Mouse (Mus musculus) liver, embryonic 12.5 days (tissue): ENCODE data around the gene Cenpn. TPM values are rescaled to one million over a fixed set of nuclear protein-coding genes. Genes with fewer than 3 reads are reported as not detected.

Experiments
- ATAC-seq: fragments of 200-750 bp; cut with Nextera tagmentation; 2 replicates; pipeline ENCODE4 v1.8.0; 2017; ENCODE audit warnings: moderate number of reproducible peaks, mild to moderate bottlenecking, moderate library complexity
- H3K27ac ChIP-seq: fragments of 300-500 bp; sonication (generic); 2 replicates; pipeline ENCODE4 v1.5.1; 2016; ENCODE audit warnings: mild to moderate bottlenecking
- H3K27me3 ChIP-seq: fragments of 300-500 bp; sonication (generic); replicated peaks from 2 replicates; pipeline ENCODE4 v1.6.1; 2016; ENCODE audit warnings: mild to moderate bottlenecking, moderate library complexity
- H3K36me3 ChIP-seq: fragments of 300-500 bp; sonication (generic); 2 replicates; pipeline ENCODE4 v1.6.1; 2016; ENCODE audit warnings: mild to moderate bottlenecking, moderate library complexity
- H3K4me1 ChIP-seq: fragments of 300-500 bp; sonication (generic); 2 replicates; pipeline ENCODE4 v1.6.1; 2016
- H3K4me2 ChIP-seq: fragments of 300-500 bp; sonication (generic); 2 replicates; pipeline ENCODE4 v1.6.1; 2016; ENCODE audit warnings: mild to moderate bottlenecking, moderate library complexity
- H3K4me3 ChIP-seq: fragments of 300-500 bp; sonication (generic); 2 replicates; pipeline ENCODE4 v1.5.1; 2016; ENCODE audit warnings: mild to moderate bottlenecking, moderate library complexity
- H3K9ac ChIP-seq: fragments of 300-500 bp; sonication (generic); 2 replicates; pipeline ENCODE4 v1.6.1; 2016; ENCODE audit warnings: mild to moderate bottlenecking, moderate library complexity
- H3K9me3 ChIP-seq: fragments of 300-500 bp; sonication (generic); replicated peaks from 2 replicates; pipeline ENCODE4 v1.6.1; 2016; ENCODE audit warnings: mild to moderate bottlenecking, moderate library complexity
- WGBS: fragments of 180-500 bp; shearing (Covaris S2); methylation state at CpG from one replicate; pipeline ENCODE4 v1.1.7; 2016; ENCODE audit not compliant: insufficient replicate concordance; 5-methylcytosine and 5-hydroxymethylcytosine counted together
- polyA plus RNA-seq: library from polyadenylated mRNA; unstranded; fragments of >200 nt; fragmentation: Nextera tagmentation; extraction: Ambion mirVana; gene quantifications from 2 replicates; pipeline ENCODE4 v1.2.1, GENCODE M21; 2016

Cenpn gene
- polyA plus RNA-seq, 1 experiment from 2014 or later, result 41.1 TPM

DNA sequence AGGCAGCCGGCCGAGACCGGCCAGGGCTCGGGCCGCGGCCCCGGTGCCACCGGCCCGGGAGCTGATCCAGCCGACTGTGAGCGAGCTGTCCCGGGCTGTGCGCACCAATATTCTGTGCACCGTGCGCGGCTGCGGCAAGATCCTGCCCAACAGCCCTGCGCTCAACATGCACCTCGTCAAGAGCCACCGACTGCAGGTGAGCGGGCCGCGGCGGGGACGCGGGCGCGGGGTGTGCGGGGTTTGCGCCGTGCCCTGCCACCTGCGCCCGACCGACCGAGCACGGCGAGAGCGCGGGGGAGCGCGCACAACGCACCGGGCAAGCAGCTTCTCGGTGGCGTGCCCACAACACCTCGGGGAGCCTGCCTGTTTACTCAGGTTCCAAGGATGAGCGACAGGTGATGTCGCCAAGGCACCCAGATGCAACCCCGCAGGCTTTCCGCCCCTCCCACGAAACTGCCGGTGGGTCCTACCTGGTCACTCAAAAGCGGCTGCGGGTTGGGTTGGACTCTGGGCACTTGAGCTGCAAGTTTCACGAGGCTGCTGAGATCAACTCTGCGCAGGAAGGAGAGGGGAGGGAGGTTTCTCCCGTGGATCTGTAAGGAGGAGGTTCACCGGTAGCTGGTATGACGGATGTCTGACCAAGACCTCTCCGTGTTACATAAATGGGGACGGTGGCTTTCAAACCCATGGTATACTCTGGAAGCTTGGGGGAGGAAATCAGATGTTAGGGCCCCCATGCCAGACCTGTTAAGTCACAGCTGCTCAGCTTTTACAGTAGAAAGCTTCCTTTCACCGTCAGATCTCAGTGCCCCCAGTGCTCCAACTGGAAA, 22.2 kb downstream of the Cenpn start:
- peak overlapping the region; percentile 98 for H3K4me2 ChIP-seq
- H3K4me1 ChIP-seq, result peaks cover 57% of the 10 kb centered on the region

DNA sequence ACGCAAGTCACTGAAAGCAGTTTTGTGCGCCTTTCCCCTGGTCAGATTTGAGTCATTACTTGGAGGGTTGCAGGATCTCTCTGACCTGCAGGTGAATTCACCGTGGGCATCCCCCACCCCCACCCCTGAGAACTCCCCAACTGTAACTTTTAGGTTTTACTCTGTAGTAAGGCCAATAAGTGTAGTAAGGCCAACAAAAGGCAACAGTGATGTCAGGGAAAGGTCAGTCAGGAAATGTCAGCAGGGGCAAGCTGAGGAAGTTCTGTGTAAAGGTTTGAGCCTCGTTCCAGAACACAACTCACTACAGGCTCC, 22.8 kb downstream of the Cenpn start:
- no peak for ATAC-seq
- no peaks in the 10 kb centered on the region for H3K27me3 ChIP-seq

More for the DNA sequence above, 22.2 kb downstream of the Cenpn start:
- Histone ChIP-seq H3K27me3 (no peaks in the 10 kb centered on the region), H3K9ac (peak overlapping the region; percentile 94), H3K36me3 (peaks cover 29% of the 10 kb centered on the region), H3K9me3 (no peaks in the 10 kb centered on the region), H3K4me3 (peak overlapping the region; percentile 95), H3K27ac (peak overlapping the region; percentile 81)
- ATAC-seq, result peak; percentile 43
- under 1% methylated on average over 56 of the region's 62 CpGs for WGBS

DNA sequence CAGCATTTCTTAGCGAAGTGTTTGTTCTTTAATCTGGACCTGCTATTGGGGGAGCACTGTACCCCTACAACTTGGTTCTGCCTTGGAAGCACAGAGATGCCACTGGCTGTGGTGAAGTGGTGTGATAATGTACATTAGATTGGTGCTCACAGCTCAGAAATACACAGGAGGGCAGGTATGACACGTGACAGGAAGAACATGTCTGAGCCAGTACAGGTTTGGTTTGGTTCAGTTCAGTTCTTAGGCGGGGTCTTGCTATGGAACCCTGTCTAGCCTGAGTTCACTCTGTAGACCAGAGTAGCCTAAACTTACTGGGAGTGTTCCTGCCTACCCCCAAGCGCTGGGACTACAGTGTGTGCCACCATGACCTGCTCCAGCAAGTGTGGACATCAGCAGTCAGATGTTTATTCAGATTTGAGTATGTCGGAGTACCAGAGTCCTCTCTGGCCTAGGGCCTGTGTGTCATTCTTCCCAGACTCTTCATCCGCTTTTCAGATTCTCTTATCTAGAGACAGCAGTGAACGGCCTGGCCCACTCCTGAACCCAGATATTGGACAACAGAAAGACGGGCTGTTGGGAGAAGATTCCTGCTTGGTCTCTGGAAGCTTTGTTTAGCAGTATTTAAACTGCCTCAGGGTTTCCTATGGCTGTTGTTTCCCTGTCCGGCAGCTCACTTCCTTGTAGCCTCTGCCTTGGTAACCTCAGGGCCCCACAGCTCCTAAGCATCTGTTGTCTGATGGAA, 23.8 kb downstream of the Cenpn start:
- H3K4me2 ChIP-seq, result peak overlapping the region; percentile 98
- 37% methylated on average over 9 of the region's 9 CpGs for WGBS
- peaks cover 57% of the 10 kb centered on the region for H3K4me1 ChIP-seq
- peak overlapping the region; percentile 81 for H3K27ac ChIP-seq
- peaks cover 14% of the 10 kb centered on the region for H3K36me3 ChIP-seq
- H3K4me3 ChIP-seq, result peak overlapping the region; percentile 95; the same call in 1 of the 2 replicates
- peak; percentile 74 for ATAC-seq
- H3K9me3 ChIP-seq, result no peaks in the 10 kb centered on the region
- peak overlapping the region; percentile 22; the same call in 1 of the 2 replicates for H3K9ac ChIP-seq
- no peaks in the 10 kb centered on the region for H3K27me3 ChIP-seq

More for the DNA sequence above, 22.8 kb downstream of the Cenpn start:
- H3K4me2 ChIP-seq, result peak overlapping the region; percentile 98
- WGBS, result 6% methylated on average over 4 of the region's 4 CpGs
- H3K4me3 ChIP-seq, result peak overlapping the region; percentile 95
- peak overlapping the region; percentile 94 for H3K9ac ChIP-seq
- H3K36me3 ChIP-seq, result peaks cover 24% of the 10 kb centered on the region
- peak overlapping the region; percentile 81; the same call in 1 of the 2 replicates for H3K27ac ChIP-seq
- H3K4me1 ChIP-seq, result peaks cover 57% of the 10 kb centered on the region
- H3K9me3 ChIP-seq, result no peaks in the 10 kb centered on the region

DNA sequence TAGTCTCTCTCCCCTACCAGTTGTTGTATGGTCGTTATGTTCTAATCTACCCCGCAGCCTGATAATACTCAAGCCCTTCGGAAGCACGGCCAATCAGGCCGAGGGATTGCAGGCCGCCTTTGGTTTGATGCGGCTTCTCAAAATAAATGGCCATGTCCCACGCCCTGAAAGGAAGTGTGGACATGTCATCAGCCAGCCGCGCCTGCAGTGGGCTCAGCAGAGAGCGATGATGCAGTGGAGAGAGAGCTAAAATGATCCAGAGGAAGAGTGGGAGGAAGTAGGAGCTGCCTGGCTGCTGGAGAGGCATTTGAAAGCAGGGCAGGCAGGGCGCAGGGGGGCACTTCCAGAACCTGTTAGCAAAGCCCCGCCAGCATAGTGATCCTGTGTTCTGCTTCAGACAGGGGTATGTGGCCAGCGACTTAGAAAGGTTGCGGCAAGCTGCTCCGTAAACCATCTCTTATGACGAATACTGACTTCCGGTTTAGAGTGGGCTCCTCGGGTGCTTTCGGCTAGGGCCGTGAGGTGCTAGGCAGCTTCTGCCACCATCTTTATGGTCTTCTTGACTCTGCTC, 24.8 kb downstream of the Cenpn start:
- no peaks in the 10 kb centered on the region for H3K27me3 ChIP-seq
- H3K36me3 ChIP-seq, result peaks cover 4% of the 10 kb centered on the region; the same call in 1 of the 2 replicates
- H3K27ac ChIP-seq, result peak overlapping the region; percentile 81
- no peak for ATAC-seq
- peak overlapping the region; percentile 98 for H3K4me2 ChIP-seq
- H3K4me3 ChIP-seq, result peak overlapping the region; percentile 40
- peaks cover 61% of the 10 kb centered on the region for H3K4me1 ChIP-seq
- WGBS, result 32% methylated on average over 21 of the region's 21 CpGs
- peak overlapping the region; percentile 56 for H3K9ac ChIP-seq
- H3K9me3 ChIP-seq, result no peaks in the 10 kb centered on the region

DNA sequence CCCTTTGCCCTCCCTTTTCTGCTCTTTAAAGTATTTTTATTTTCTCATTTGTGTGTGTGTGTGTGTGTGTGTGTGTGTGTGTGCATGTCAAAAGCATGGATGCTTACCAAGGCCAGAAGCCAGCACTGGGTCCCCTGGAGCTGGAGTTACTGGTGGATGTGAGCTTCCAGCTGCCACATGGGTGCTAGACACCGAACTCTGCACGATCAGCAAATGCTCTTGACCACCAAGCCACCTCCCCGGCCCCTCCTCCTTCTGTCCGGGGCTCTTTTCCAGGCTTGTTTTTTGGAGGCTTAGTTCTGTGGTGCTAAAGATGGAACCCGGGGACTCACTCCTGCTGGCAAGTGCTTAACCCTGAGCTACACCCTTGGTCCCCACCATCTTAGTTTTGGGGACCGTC, 25.3 kb downstream of the Cenpn start:
- 44% methylated on average over 6 of the region's 6 CpGs for WGBS
- Histone ChIP-seq H3K4me2 (peak overlapping the region; percentile 98), H3K4me1 (peaks cover 62% of the 10 kb centered on the region), H3K27ac (peak overlapping the region; percentile 81), H3K9me3 (no peaks in the 10 kb centered on the region), H3K27me3 (no peaks in the 10 kb centered on the region), H3K36me3 (no peaks in the 10 kb centered on the region), H3K9ac (peak overlapping the region; percentile 56), H3K4me3 (peak overlapping the region; percentile 40)
- ATAC-seq, result no peak

DNA sequence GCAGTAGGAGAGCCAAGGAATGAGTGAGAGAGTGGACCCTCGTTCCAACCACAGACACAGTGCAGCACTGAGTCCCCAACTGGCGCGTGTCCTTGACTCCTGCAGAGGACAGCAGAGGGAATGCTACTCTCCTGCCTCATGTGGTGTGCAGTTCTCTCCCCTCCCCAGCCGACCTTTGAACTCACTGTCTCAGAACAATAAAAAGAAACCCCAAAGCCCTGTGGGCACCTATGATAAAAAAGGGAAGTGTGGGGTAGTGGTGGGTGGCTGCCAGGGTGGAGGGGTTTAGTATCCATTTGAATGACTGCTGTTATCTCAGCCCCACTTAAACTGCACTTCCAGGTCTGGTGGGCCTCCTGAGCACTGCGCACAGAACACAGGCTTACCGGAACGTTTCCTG, 26.1 kb downstream of the Cenpn start:
- Histone ChIP-seq H3K9me3 (no peaks in the 10 kb centered on the region), H3K4me1 (peaks cover 56% of the 10 kb centered on the region), H3K27ac (peak overlapping the region; percentile 23; the same call in 1 of the 2 replicates), H3K9ac (no peak overlapping the region), H3K4me3 (no peak overlapping the region), H3K4me2 (peak overlapping the region; percentile 39; the same call in 1 of the 2 replicates), H3K27me3 (no peaks in the 10 kb centered on the region), H3K36me3 (no peaks in the 10 kb centered on the region)
- WGBS, result 30% methylated on average over 7 of the region's 7 CpGs
- ATAC-seq, result no peak

DNA sequence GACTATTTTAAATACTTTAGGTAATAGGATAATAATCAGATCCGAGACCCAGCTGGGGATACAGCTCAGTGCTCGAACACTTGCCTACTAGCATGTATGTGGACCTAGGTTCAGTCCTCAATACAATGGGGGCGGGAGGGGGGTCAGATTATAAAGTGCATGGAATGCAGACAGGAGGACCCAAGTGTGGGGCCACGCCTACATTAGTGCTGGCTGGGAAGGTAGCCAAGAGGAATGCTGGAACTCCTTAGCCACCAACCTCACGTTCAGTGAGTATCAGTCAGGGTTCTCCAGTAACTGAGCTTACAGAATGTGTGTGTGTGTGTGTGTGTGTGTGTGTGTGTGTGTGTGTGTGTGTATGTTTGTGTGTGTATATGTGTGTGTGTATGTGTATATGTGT, 29.8 kb downstream of the Cenpn start:
- H3K27ac ChIP-seq, result no peak overlapping the region
- H3K9ac ChIP-seq, result no peak overlapping the region
- H3K27me3 ChIP-seq, result no peaks in the 10 kb centered on the region
- no peak overlapping the region for H3K4me3 ChIP-seq
- no peak for ATAC-seq
- H3K36me3 ChIP-seq, result peaks cover 36% of the 10 kb centered on the region
- no peak overlapping the region for H3K4me2 ChIP-seq
- 72% methylated on average over 5 of the region's 5 CpGs for WGBS
- H3K4me1 ChIP-seq, result peaks cover 24% of the 10 kb centered on the region
- H3K9me3 ChIP-seq, result no peaks in the 10 kb centered on the region

DNA sequence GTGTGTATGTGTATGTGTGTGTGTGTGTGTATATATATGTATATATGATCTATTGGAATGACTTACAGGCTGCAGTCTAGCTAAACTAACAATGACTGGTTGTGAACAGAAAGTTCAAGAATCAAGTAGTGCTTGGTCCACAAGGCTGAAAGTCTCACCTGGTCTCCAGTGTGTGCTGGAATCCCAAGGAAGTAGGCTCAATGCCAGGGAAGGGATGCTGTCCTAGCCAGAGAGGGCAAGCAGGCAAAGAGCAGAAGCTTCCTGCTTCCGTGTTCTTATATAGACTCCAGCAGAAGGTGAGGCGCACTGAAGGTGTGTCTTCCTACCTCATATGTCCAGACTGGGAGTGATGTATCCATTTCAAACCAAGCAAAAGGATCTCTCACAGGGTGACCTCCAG, 30.2 kb downstream of the Cenpn start:
- no peaks in the 10 kb centered on the region for H3K9me3 ChIP-seq
- WGBS, result 80% methylated on average over 2 of the region's 2 CpGs
- H3K36me3 ChIP-seq, result peaks cover 40% of the 10 kb centered on the region
- no peak overlapping the region for H3K27ac ChIP-seq
- no peak overlapping the region for H3K4me3 ChIP-seq
- H3K4me1 ChIP-seq, result peaks cover 19% of the 10 kb centered on the region
- no peak overlapping the region for H3K4me2 ChIP-seq
- H3K9ac ChIP-seq, result no peak overlapping the region
- no peak for ATAC-seq
- no peaks in the 10 kb centered on the region for H3K27me3 ChIP-seq

DNA sequence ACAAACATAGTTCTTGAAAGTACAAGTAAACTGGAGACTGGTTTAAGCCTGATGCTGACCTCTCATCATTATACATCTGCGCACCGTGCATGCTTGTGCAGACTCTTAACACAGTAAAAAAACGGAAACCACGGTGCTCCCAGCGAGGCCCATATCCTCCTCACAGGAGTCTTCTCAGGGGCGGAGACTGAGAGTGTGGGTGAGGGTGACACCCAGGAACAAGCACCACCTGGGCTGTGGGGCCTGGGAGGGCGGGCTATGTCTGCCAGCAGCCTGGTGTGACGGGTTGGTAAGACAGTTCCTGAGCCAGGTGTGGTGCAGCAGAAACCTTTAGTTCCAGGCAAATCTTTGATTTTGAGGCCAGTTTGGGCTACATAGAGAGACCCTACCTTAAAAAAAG, 30.9 kb downstream of the Cenpn start:
- H3K4me2 ChIP-seq, result no peak overlapping the region
- peaks cover 15% of the 10 kb centered on the region for H3K4me1 ChIP-seq
- peaks cover 46% of the 10 kb centered on the region for H3K36me3 ChIP-seq
- H3K27ac ChIP-seq, result no peak overlapping the region
- no peak for ATAC-seq
- no peak overlapping the region for H3K4me3 ChIP-seq
- H3K27me3 ChIP-seq, result no peaks in the 10 kb centered on the region
- H3K9ac ChIP-seq, result no peak overlapping the region
- no peaks in the 10 kb centered on the region for H3K9me3 ChIP-seq
- WGBS, result 70% methylated on average over 8 of the region's 8 CpGs

DNA sequence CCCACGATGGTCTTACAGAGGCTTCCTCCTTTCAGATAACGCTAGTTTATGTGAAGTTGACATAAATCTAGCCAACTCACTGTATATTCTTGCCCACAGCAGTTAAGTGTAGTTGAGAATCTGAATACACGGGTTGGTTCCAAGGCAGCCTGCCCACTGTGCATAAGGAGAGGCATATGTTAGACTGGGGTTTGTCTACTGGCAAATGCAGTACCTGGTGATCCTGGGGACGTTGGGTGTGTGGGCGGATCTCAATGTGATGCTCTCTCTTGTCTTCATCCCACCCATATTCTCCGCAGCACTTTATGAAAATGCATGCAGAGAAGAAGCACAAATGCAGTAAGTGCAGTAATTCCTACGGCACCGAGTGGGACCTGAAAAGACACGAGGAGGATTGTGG, 32.9 kb downstream of the Cenpn start:
- H3K4me1 ChIP-seq, result peaks cover 8% of the 10 kb centered on the region; the same call in 1 of the 2 replicates
- WGBS, result 78% methylated on average over 9 of the region's 9 CpGs
- H3K27me3 ChIP-seq, result no peaks in the 10 kb centered on the region
- no peaks in the 10 kb centered on the region for H3K9me3 ChIP-seq
- peaks cover 62% of the 10 kb centered on the region for H3K36me3 ChIP-seq
- H3K27ac ChIP-seq, result no peak overlapping the region
- H3K4me3 ChIP-seq, result no peak overlapping the region
- H3K9ac ChIP-seq, result no peak overlapping the region
- no peak for ATAC-seq
- H3K4me2 ChIP-seq, result no peak overlapping the region

DNA sequence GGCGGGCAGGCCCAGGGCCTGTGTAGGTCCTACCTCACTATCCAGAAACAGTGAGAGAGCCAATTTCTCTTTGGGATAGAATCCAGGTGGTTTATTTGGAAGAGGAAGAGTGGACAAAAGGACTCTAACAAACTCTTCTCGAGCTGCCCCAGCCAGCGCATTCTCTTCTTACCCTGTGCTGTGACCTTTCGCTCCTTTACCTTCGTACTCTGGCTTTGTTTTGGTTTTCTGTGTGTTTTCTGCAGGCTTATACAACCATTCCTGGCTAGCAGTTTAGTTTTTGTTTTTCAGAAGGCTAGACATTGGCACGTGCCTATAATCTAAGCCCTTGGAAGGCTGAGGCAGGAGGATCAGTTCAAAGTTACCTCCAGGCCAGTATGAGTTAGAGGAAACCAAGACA, 48.0 kb downstream of the Cenpn start:
- Histone ChIP-seq H3K9me3 (no peaks in the 10 kb centered on the region), H3K36me3 (no peaks in the 10 kb centered on the region), H3K4me2 (no peak overlapping the region), H3K27me3 (peaks cover 9% of the 10 kb centered on the region), H3K27ac (no peak overlapping the region), H3K4me3 (no peak overlapping the region), H3K9ac (no peak overlapping the region), H3K4me1 (peaks cover 3% of the 10 kb centered on the region; the same call in 1 of the 2 replicates)
- no peak for ATAC-seq
- 67% methylated on average over 6 of the region's 6 CpGs for WGBS

DNA sequence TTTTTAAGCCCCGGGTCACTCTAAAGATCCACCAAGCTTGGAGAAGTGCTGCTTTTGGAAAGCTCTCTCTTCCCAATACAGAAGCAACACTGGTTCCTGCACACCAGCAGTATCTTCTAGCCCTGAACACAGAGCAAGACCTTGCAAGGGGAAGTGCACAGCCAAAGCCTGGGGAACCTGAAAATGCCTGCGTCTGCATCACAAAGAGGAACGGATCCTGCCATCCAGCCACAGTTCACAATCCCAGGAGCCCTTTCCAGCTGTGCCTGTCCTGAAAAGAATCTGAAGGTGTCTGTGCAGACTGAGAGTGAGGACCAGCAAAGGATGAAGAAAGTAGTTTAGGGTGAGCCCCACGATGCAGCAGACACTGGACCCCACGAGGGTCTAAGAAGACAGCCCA, 53.5 kb downstream of the Cenpn start:
- peaks cover 22% of the 10 kb centered on the region for H3K4me1 ChIP-seq
- H3K27ac ChIP-seq, result no peak overlapping the region
- no peak overlapping the region for H3K4me3 ChIP-seq
- no peak overlapping the region for H3K9ac ChIP-seq
- no peaks in the 10 kb centered on the region for H3K9me3 ChIP-seq
- H3K36me3 ChIP-seq, result no peaks in the 10 kb centered on the region
- no peak for ATAC-seq
- H3K4me2 ChIP-seq, result no peak overlapping the region
- WGBS, result 32% methylated on average over 5 of the region's 5 CpGs
- peaks cover 16% of the 10 kb centered on the region for H3K27me3 ChIP-seq
